28 mouse cellular contexts compared by ENCODE assay signal in genomic region chr8:34686371-34686770, GRCm38 (mm10).
DNase-seq lines count a peak whose midpoint lies in the region; ATAC-seq lines count a peak whose summit lies in the region.
"Had no signal": no experiment of that assay in that cellular context is flagged by ENCODE, and none has a peak within 500 bp of the region (broad histone marks: within the 10 kb centered on the region; RNA-seq: fewer than 3 reads in every experiment).

No protein-coding gene starts in this region.

- 59% methylated on average over 10 of the region's 10 CpGs for WGBS in forebrain, embryonic 16.5 days
- 72% methylated on average over 10 of the region's 10 CpGs for WGBS in forebrain, embryonic 13.5 days
- 77% methylated on average over 10 of the region's 10 CpGs for WGBS in neural tube, embryonic 14.5 days
- 78% methylated on average over 10 of the region's 10 CpGs for WGBS in neural tube, embryonic 15.5 days

- H3K36me3 ChIP-seq in forebrain, embryonic 16.5 days (ENCODE audit: control insufficient read depth, insufficient read depth), result no peaks in the 10 kb centered on the region
- H3K36me3 ChIP-seq in forebrain, embryonic 13.5 days (ENCODE audit: poor library complexity, severe bottlenecking), result no peaks in the 10 kb centered on the region
- no peaks in the 10 kb centered on the region for H3K36me3 ChIP-seq in neural tube, embryonic 14.5 days (ENCODE audit: control insufficient read depth, insufficient read depth, low read length)
- no peaks in the 10 kb centered on the region for H3K36me3 ChIP-seq in neural tube, embryonic 15.5 days
- H3K36me3 ChIP-seq: heart, embryonic 15.5 days; hindbrain, embryonic 12.5 days; limb, embryonic 13.5 days; lung, embryonic 15.5 days; neural tube, embryonic 12.5 days had no signal

- DNase-seq in gastrocnemius, postnatal 36 days, result no peak
- DNase-seq in neural tube, embryonic 10.5 days (ENCODE audit: extremely low spot score, low spot score), result no peak
- DNase-seq: adrenal gland, postnatal 25 days; B cell, adult 2 months; cerebellum, adult 9-11 months; forebrain, postnatal 0 days; kidney, adult 9 months; kidney, postnatal 10 days; lung, postnatal 36 days; right cerebral cortex, postnatal 25 days; thymus, adult 18-20 months; thymus, postnatal 25 days had no signal

- H3K4me1 ChIP-seq in forebrain, embryonic 16.5 days (replicated peaks; ENCODE audit: control insufficient read depth, insufficient read depth, low read length), result peaks cover 30% of the 10 kb centered on the region
- peaks cover 31% of the 10 kb centered on the region for H3K4me1 ChIP-seq in forebrain, embryonic 13.5 days
- H3K4me1 ChIP-seq in neural tube, embryonic 14.5 days (ENCODE audit: control insufficient read depth, insufficient read depth, low read length), result peaks cover 7% of the 10 kb centered on the region; the same call in 1 of the 2 replicates
- H3K4me1 ChIP-seq in neural tube, embryonic 15.5 days, result peaks cover 19% of the 10 kb centered on the region

- no peak overlapping the region for H3K9ac ChIP-seq in forebrain, embryonic 16.5 days (replicated peaks; ENCODE audit: low read depth, low read length)
- H3K9ac ChIP-seq in forebrain, embryonic 13.5 days, result no peak overlapping the region
- H3K9ac ChIP-seq in neural tube, embryonic 14.5 days (replicated peaks; ENCODE audit: low read depth, low read length), result no peak overlapping the region
- H3K9ac ChIP-seq in neural tube, embryonic 15.5 days (replicated peaks), result no peak overlapping the region
- H3K9ac ChIP-seq: forebrain, postnatal 0 days; heart, embryonic 15.5 days; hindbrain, embryonic 12.5 days; limb, embryonic 13.5 days; lung, embryonic 15.5 days; neural tube, embryonic 12.5 days had no signal

- ATAC-seq in forebrain, embryonic 16.5 days, result peak; percentile 11; the same call in 1 of the 2 replicates
- ATAC-seq in forebrain, embryonic 13.5 days, result no peak
- no peak for ATAC-seq in neural tube, embryonic 14.5 days (ENCODE audit: low read depth)
- no peak for ATAC-seq in neural tube, embryonic 15.5 days (ENCODE audit: low FRiP score)
- peak; percentile 27 for ATAC-seq in activated CD4-positive, CD25-positive, alpha-beta regulatory T cell, adult 4 months
- ATAC-seq: forebrain, postnatal 0 days; intestine, postnatal 0 days; midbrain, embryonic 16.5 days; Patski had no signal

- no peaks in the 10 kb centered on the region for H3K27me3 ChIP-seq in forebrain, embryonic 16.5 days (replicated peaks; ENCODE audit: control insufficient read depth, insufficient read depth, low read length)
- peaks cover 7% of the 10 kb centered on the region; the same call in 1 of the 2 replicates for H3K27me3 ChIP-seq in forebrain, embryonic 13.5 days
- H3K27me3 ChIP-seq in neural tube, embryonic 14.5 days (ENCODE audit: control insufficient read depth, insufficient read depth, low read length), result no peaks in the 10 kb centered on the region
- no peaks in the 10 kb centered on the region for H3K27me3 ChIP-seq in neural tube, embryonic 15.5 days (replicated peaks)
- H3K27me3 ChIP-seq: lung, embryonic 15.5 days; neural tube, embryonic 12.5 days; Patski had no signal

- no peaks in the 10 kb centered on the region for H3K9me3 ChIP-seq in forebrain, embryonic 16.5 days (ENCODE audit: control insufficient read depth, low read length)
- H3K9me3 ChIP-seq in forebrain, embryonic 13.5 days (replicated peaks), result no peaks in the 10 kb centered on the region
- no peaks in the 10 kb centered on the region for H3K9me3 ChIP-seq in neural tube, embryonic 14.5 days (ENCODE audit: control insufficient read depth, low read length)
- H3K9me3 ChIP-seq in neural tube, embryonic 15.5 days (replicated peaks), result no peaks in the 10 kb centered on the region
- H3K9me3 ChIP-seq: heart, embryonic 15.5 days; hindbrain, embryonic 12.5 days; limb, embryonic 13.5 days; lung, embryonic 15.5 days; neural tube, embryonic 12.5 days had no signal

- H3K4me2 ChIP-seq in forebrain, embryonic 16.5 days (ENCODE audit: low read length), result no peak overlapping the region
- H3K4me2 ChIP-seq in forebrain, embryonic 13.5 days, result no peak overlapping the region
- H3K4me2 ChIP-seq in neural tube, embryonic 14.5 days (ENCODE audit: low read depth, low read length), result no peak overlapping the region
- H3K4me2 ChIP-seq in neural tube, embryonic 15.5 days, result no peak overlapping the region
- H3K4me2 ChIP-seq: heart, embryonic 15.5 days; hindbrain, embryonic 12.5 days; limb, embryonic 13.5 days; liver, embryonic 11.5 days; lung, embryonic 15.5 days; midbrain, embryonic 11.5 days; neural tube, embryonic 12.5 days had no signal

- intact Hi-C loops in gastrocnemius, postnatal 36 days (cut with DNase I), result no loop called here

- no peak overlapping the region for H3K4me3 ChIP-seq in forebrain, embryonic 16.5 days (replicated peaks; ENCODE audit: low read length)
- no peak overlapping the region for H3K4me3 ChIP-seq in forebrain, embryonic 13.5 days
- H3K4me3 ChIP-seq in neural tube, embryonic 14.5 days (ENCODE audit: low read depth, low read length), result no peak overlapping the region
- H3K4me3 ChIP-seq in neural tube, embryonic 15.5 days (replicated peaks), result no peak overlapping the region
- H3K4me3 ChIP-seq: heart, embryonic 15.5 days; hindbrain, embryonic 12.5 days; limb, embryonic 13.5 days; lung, embryonic 15.5 days; neural tube, embryonic 12.5 days had no signal

- H3K27ac ChIP-seq in forebrain, embryonic 16.5 days (ENCODE audit: low read length), result 0 out of 2 replicates have a peak overlapping the region, but pooled peaks have one; percentile 12
- no peak overlapping the region for H3K27ac ChIP-seq in forebrain, embryonic 13.5 days
- peak overlapping the region; percentile 28; the same call in 1 of the 2 replicates for H3K27ac ChIP-seq in neural tube, embryonic 14.5 days (ENCODE audit: low read depth, low read length)
- no peak overlapping the region for H3K27ac ChIP-seq in neural tube, embryonic 15.5 days (replicated peaks)
- H3K27ac ChIP-seq: heart, embryonic 15.5 days; hindbrain, embryonic 12.5 days; limb, embryonic 13.5 days; lung, embryonic 15.5 days; neural tube, embryonic 12.5 days; stomach, postnatal 0 days had no signal

Comparison
In these comparisons a context has a peak if more than half of its experiments do, and no peak if none do; other contexts are left out.
1. ATAC-seq: peak in forebrain, embryonic 16.5 days (single experiment) and activated CD4-positive, CD25-positive, alpha-beta regulatory T cell, adult 4 months (single experiment); none in forebrain, embryonic 13.5 days (single experiment), neural tube, embryonic 14.5 days (single experiment) and neural tube, embryonic 15.5 days (single experiment).
2. H3K27ac ChIP-seq: peak in forebrain, embryonic 16.5 days (single experiment) and neural tube, embryonic 14.5 days (single experiment); none in forebrain, embryonic 13.5 days (single experiment) and neural tube, embryonic 15.5 days (single experiment).